Mouse (Mus musculus) C2C12 (cell line): ENCODE results near the gene Gpc5. TPM values are rescaled to one million over a fixed set of nuclear protein-coding genes. Genes with fewer than 3 reads are reported as not detected.

ENCODE experiments used
- H3K27me3 ChIP-seq: one replicate; pipeline ENCODE4 v1.6.1; 2011; ENCODE audit not compliant: control insufficient read depth, insufficient read depth, insufficient read length
- H3K36me3 ChIP-seq: one replicate; pipeline ENCODE4 v1.6.1; 2011; ENCODE audit not compliant: control insufficient read depth, insufficient read depth
- H3K4me3 ChIP-seq: one replicate; pipeline ENCODE4 v1.5.1; 2011; ENCODE audit warnings: mild to moderate bottlenecking, control low read depth; ENCODE audit not compliant: poor library complexity, insufficient read depth, severe bottlenecking
- H3K79me2 ChIP-seq: one replicate; pipeline ENCODE4 v1.6.1; 2011; ENCODE audit not compliant: control insufficient read depth, insufficient read depth
- H3K79me3 ChIP-seq: one replicate; pipeline ENCODE4 v1.6.1; 2011; ENCODE audit warnings: low read depth, control low read depth
- H3ac ChIP-seq: one replicate; pipeline ENCODE3; 2011; ENCODE audit warnings: low read depth; ENCODE audit not compliant: control insufficient read depth, insufficient read length
- CEBPB ChIP-seq: IDR thresholded peaks from one replicate; pipeline ENCODE4 v1.6.1; 2011; ENCODE audit warnings: low read depth, mild to moderate bottlenecking, control low read depth, moderate library complexity
- CTCF ChIP-seq: IDR thresholded peaks from one replicate; pipeline ENCODE4 v1.5.1; 2011; ENCODE audit not compliant: control insufficient read depth, insufficient read depth, insufficient read length
- FOSL1 ChIP-seq: IDR thresholded peaks from one replicate; pipeline ENCODE4 v1.8.0; 2011; ENCODE audit warnings: mild to moderate bottlenecking, low read length; ENCODE audit not compliant: poor library complexity, insufficient read depth, severe bottlenecking
- MAX ChIP-seq: IDR thresholded peaks from one replicate; pipeline ENCODE4 v1.6.1; 2011; ENCODE audit warnings: mild to moderate bottlenecking, control low read depth
- MYOD1 ChIP-seq: IDR thresholded peaks from one replicate; pipeline ENCODE4 v1.6.1; 2011; ENCODE audit warnings: low read depth; ENCODE audit not compliant: control insufficient read depth, insufficient read length
- MYOG ChIP-seq: IDR thresholded peaks from one replicate; pipeline ENCODE4 v1.6.1; 2011; ENCODE audit not compliant: control insufficient read depth, insufficient read length; ENCODE audit errors: extremely low read depth
- USF1 ChIP-seq: IDR thresholded peaks from one replicate; pipeline ENCODE4 v1.6.1; 2011; ENCODE audit warnings: low read depth, mild to moderate bottlenecking, control low read depth, moderate library complexity
- microRNA-seq: library from miRNA; unstranded; fragments of <30 nt; microRNA quantifications from one replicate; pipeline ENCODE4, GENCODE M21; 2019; ENCODE audit warnings: borderline microRNAs expressed
- polyA plus RNA-seq: library from polyadenylated mRNA; unstranded; fragments of >200 nt; fragmentation: generic; extraction: Trizol; gene quantifications from one replicate; pipeline ENCODE4 v1.2.1, GENCODE M21; 2012; ENCODE audit warnings: missing spikeins

Gpc5 gene
- polyA plus RNA-seq, 1 experiment, result not detected

DNA sequence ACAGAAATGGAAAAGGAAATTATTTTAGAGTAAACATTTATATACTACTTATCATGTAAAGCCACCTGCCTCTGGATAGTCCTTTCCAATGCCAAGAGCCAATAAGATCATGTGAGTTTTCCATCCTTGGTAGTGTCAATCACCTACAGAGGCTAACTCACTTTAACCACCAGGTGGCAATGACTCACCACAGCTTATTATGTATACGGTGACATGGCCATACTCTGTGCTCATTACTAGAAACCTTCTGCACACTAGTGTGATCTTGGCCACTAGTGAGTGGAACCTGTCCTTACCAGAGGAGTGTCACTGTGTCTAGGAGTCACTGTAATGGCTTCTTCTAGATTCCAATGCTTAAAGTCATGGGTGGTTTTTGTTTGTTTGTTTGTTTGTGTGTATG lies 1468.0 kb downstream of the Gpc5 start:
- no peaks in the 10 kb centered on the region for H3K27me3 ChIP-seq
- H3ac ChIP-seq, result no peak overlapping the region
- no peak for TF ChIP-seq MAX
- TF ChIP-seq MYOG, result no peak
- no peak for TF ChIP-seq FOSL1
- TF ChIP-seq MYOD1, result no peak
- no peak for TF ChIP-seq CTCF
- TF ChIP-seq CEBPB, result no peak
- TF ChIP-seq USF1, result no peak
- no peak overlapping the region for H3K4me3 ChIP-seq
- no peaks in the 10 kb centered on the region for H3K79me3 ChIP-seq
- H3K79me2 ChIP-seq, result no peaks in the 10 kb centered on the region
- H3K36me3 ChIP-seq, result no peaks in the 10 kb centered on the region

Small RNA genes within 50 kb of the gene (microRNA-seq; reads per million reads assigned to microRNA genes)
- gene Mir17 (19,747 reads per million, percentile 98 among the genes with 10 or more reads in this experiment), gene Mir18 (2,668 reads per million, percentile 90 among the genes with 10 or more reads in this experiment), gene Mir19a (30.9 reads per million, percentile 66 among the genes with 10 or more reads in this experiment), gene Mir19b-1 (25.3 reads per million, percentile 65 among the genes with 10 or more reads in this experiment), gene Mir20a (13,258 reads per million, percentile 97 among the genes with 10 or more reads in this experiment), gene Mir92-1 (4,371 reads per million, percentile 92 among the genes with 10 or more reads in this experiment)
